Mouse (Mus musculus) MEL (cell line): ENCODE data around the gene Htra2. TPM values are rescaled to one million over a fixed set of nuclear protein-coding genes. Genes with fewer than 3 reads are reported as not detected.

Experiments
- DNase-seq: peaks from one replicate; pipeline ENCODE4 v3.0.0; 2011; ENCODE audit warnings: low read depth, low spot score
- H3K27ac ChIP-seq: 2 replicates; pipeline ENCODE4 v1.5.1; 2012; ENCODE audit warnings: low read depth, mild to moderate bottlenecking, control low read depth, low read length, moderate library complexity; ENCODE audit not compliant: control insufficient read depth
- H3K27me3 ChIP-seq, 2 experiments: fragments of 150-350 bp in 1 of 2; sonication (generic) in 1 of 2; 2 replicates each; pipeline ENCODE4 v1.6.1; 2012; ENCODE audit warnings: low read length in 2 of 2, mild to moderate bottlenecking in 2 of 2, improper control_type of control experiment in 1 of 2, moderate library complexity in 1 of 2; ENCODE audit not compliant: insufficient read depth in 2 of 2, control insufficient read depth in 1 of 2
- H3K36me3 ChIP-seq, 2 experiments: 2 replicates each; pipeline ENCODE4 v1.6.1; 2012 to 2014; ENCODE audit warnings: low read length in 2 of 2, improper control_type of control experiment in 1 of 2, inconsistent platforms in 1 of 2, mild to moderate bottlenecking in 1 of 2; ENCODE audit not compliant: insufficient read depth in 2 of 2, control insufficient read depth in 1 of 2
- H3K4me1 ChIP-seq, 2 experiments: fragments of 150-350 bp in 1 of 2; sonication (generic) in 1 of 2; 2 replicates each; pipeline ENCODE4 v1.6.1; 2012; ENCODE audit warnings: low read length in 2 of 2, improper control_type of control experiment in 1 of 2, mild to moderate bottlenecking in 1 of 2; ENCODE audit not compliant: insufficient read depth in 2 of 2, control insufficient read depth in 1 of 2
- H3K4me3 ChIP-seq, 2 experiments: fragments of 150-350 bp in 1 of 2; sonication (generic) in 1 of 2; 2 replicates each; pipeline ENCODE4 v1.5.1; 2012; ENCODE audit warnings: low read depth in 2 of 2, low read length in 2 of 2, mild to moderate bottlenecking in 2 of 2, moderate library complexity in 2 of 2, control low read depth in 1 of 2, improper control_type of control experiment in 1 of 2; ENCODE audit not compliant: control insufficient read depth in 1 of 2, insufficient read depth in 1 of 2
- H3K79me2 ChIP-seq: 2 replicates; pipeline ENCODE4 v1.6.1; 2012; ENCODE audit warnings: mild to moderate bottlenecking, low read length, moderate library complexity; ENCODE audit not compliant: control insufficient read depth, poor library complexity, insufficient read depth
- H3K9ac ChIP-seq: 2 replicates; pipeline ENCODE4 v1.6.1; 2012; ENCODE audit warnings: low read depth, mild to moderate bottlenecking, control low read depth, low read length, moderate library complexity; ENCODE audit not compliant: control insufficient read depth, poor library complexity, severe bottlenecking
- H3K9me3 ChIP-seq: fragments of 150-350 bp; sonication (generic); replicated peaks from 2 replicates; pipeline ENCODE4 v1.6.1; 2012; ENCODE audit warnings: mild to moderate bottlenecking, low read length, improper control_type of control experiment, moderate library complexity; ENCODE audit not compliant: insufficient read depth
- CHD1 ChIP-seq: IDR thresholded peaks from 2 replicates; pipeline ENCODE4 v1.6.1; 2012; ENCODE audit warnings: low read depth, mild to moderate bottlenecking, inconsistent platforms, low read length, improper control_type of control experiment
- CHD2 ChIP-seq: IDR thresholded peaks from 2 replicates; pipeline ENCODE4 v1.6.1; 2011; ENCODE audit warnings: low read length, improper control_type of control experiment
- E2F4 ChIP-seq: IDR thresholded peaks from 2 replicates; pipeline ENCODE4 v1.6.1; 2011; ENCODE audit warnings: low read depth, low read length, improper control_type of control experiment, borderline replicate concordance
- ELF1 ChIP-seq: IDR thresholded peaks from 2 replicates; pipeline ENCODE4 v1.6.1; 2014; ENCODE audit warnings: low read depth, mild to moderate bottlenecking, inconsistent platforms, low read length, improper control_type of control experiment, moderate library complexity
- EP300 ChIP-seq, 2 experiments: IDR thresholded peaks; 2 replicates each; pipeline ENCODE4 v1.6.1; 2011; ENCODE audit warnings: improper control_type of control experiment in 2 of 2, low read length in 2 of 2, low read depth in 1 of 2, mild to moderate bottlenecking in 1 of 2
- ETS1 ChIP-seq: IDR thresholded peaks from 2 replicates; pipeline ENCODE4 v1.6.1; 2012; ENCODE audit warnings: low read depth, mild to moderate bottlenecking, inconsistent platforms, low read length, improper control_type of control experiment, moderate library complexity
- GATA1 ChIP-seq: IDR thresholded peaks from 2 replicates; pipeline ENCODE4 v1.6.1; 2011; ENCODE audit warnings: low read depth, low read length, improper control_type of control experiment
- HCFC1 ChIP-seq: IDR thresholded peaks from 2 replicates; pipeline ENCODE4 v1.6.1; 2012; ENCODE audit warnings: low read depth, mild to moderate bottlenecking, inconsistent platforms, low read length, improper control_type of control experiment, moderate library complexity
- MAFK ChIP-seq: IDR thresholded peaks from 2 replicates; pipeline ENCODE4 v1.6.1; 2011; ENCODE audit warnings: low read depth, mild to moderate bottlenecking, low read length, improper control_type of control experiment, borderline replicate concordance
- MEF2A ChIP-seq: IDR thresholded peaks from 2 replicates; pipeline ENCODE4 v1.6.1; 2014; ENCODE audit warnings: low read depth, mild to moderate bottlenecking, inconsistent platforms, low read length, improper control_type of control experiment; ENCODE audit not compliant: poor library complexity, insufficient replicate concordance, severe bottlenecking; ENCODE audit errors: extremely low read depth
- MYB ChIP-seq: IDR thresholded peaks from 2 replicates; pipeline ENCODE4 v1.6.1; 2011; ENCODE audit warnings: mild to moderate bottlenecking, low read depth, low read length, improper control_type of control experiment
- MYC ChIP-seq: IDR thresholded peaks from 2 replicates; pipeline ENCODE4 v1.6.1; 2011; ENCODE audit warnings: low read depth, mild to moderate bottlenecking, low read length, improper control_type of control experiment, moderate library complexity
- NELFE ChIP-seq: IDR thresholded peaks from 2 replicates; pipeline ENCODE4 v1.6.1; 2011; ENCODE audit warnings: low read depth, low read length, improper control_type of control experiment
- POLR2A ChIP-seq, 2 experiments: IDR thresholded peaks; 2 replicates each; pipeline ENCODE4 v1.6.1; 2011 to 2012; ENCODE audit warnings: low read length in 2 of 2, mild to moderate bottlenecking in 2 of 2, control low read depth in 1 of 2, improper control_type of control experiment in 1 of 2, low read depth in 1 of 2, moderate library complexity in 1 of 2; ENCODE audit not compliant: control insufficient read depth in 1 of 2, insufficient read depth in 1 of 2, poor library complexity in 1 of 2
- POLR2AphosphoS2 ChIP-seq: IDR thresholded peaks from 2 replicates; pipeline ENCODE4 v1.6.1; 2011; ENCODE audit warnings: low read length, improper control_type of control experiment
- SMC3 ChIP-seq: IDR thresholded peaks from 2 replicates; pipeline ENCODE4 v1.6.1; 2011; ENCODE audit warnings: low read depth, low read length, improper control_type of control experiment
- UBTF ChIP-seq: IDR thresholded peaks from 2 replicates; pipeline ENCODE4 v1.6.1; 2012; ENCODE audit warnings: low read depth, mild to moderate bottlenecking, inconsistent platforms, low read length, improper control_type of control experiment, moderate library complexity, borderline replicate concordance; ENCODE audit not compliant: insufficient read depth
- USF1 ChIP-seq: IDR thresholded peaks from 2 replicates; pipeline ENCODE4 v1.6.1; 2014; ENCODE audit warnings: low read depth, mild to moderate bottlenecking, inconsistent platforms, low read length, improper control_type of control experiment, moderate library complexity
- USF2 ChIP-seq, 2 experiments: IDR thresholded peaks; 2 replicates each; pipeline ENCODE4 v1.6.1; 2011 to 2012; ENCODE audit warnings: improper control_type of control experiment in 2 of 2, low read length in 2 of 2, borderline replicate concordance in 1 of 2, inconsistent platforms in 1 of 2, low read depth in 1 of 2, mild to moderate bottlenecking in 1 of 2; ENCODE audit not compliant: insufficient read depth in 1 of 2
- ZKSCAN1 ChIP-seq: IDR thresholded peaks from 2 replicates; pipeline ENCODE4 v1.6.1; 2012; ENCODE audit warnings: low read depth, mild to moderate bottlenecking, inconsistent platforms, low read length, improper control_type of control experiment, moderate library complexity
- ZNF384 ChIP-seq: IDR thresholded peaks from 2 replicates; pipeline ENCODE4 v1.6.1; 2012; ENCODE audit warnings: low read depth, mild to moderate bottlenecking, inconsistent platforms, low read length, improper control_type of control experiment
- polyA plus RNA-seq, 2 experiments: library from polyadenylated mRNA; stranded (reverse) in 1 of 2; unstranded in 1 of 2; fragments of >175 nt in 1 of 2; fragments of >200 nt in 1 of 2; gene quantifications; 2 replicates each; pipeline versions ENCODE4 v1.2.1 to v1.2.4; 2012; ENCODE audit warnings: low replicate concordance in 2 of 2, low read depth in 1 of 2; ENCODE audit not compliant: insufficient read length in 2 of 2, insufficient read depth in 1 of 2, missing spikeins in 1 of 2
- total RNA-seq: library from RNA; depleted of rRNA; stranded (reverse); fragments of 300-350 nt; gene quantifications from 2 replicates; pipeline ENCODE4 v1.2.3, GENCODE M21; 2012

The Htra2 gene
- total and polyA plus RNA-seq, 3 experiments, result 107 to 133 TPM; not detected in 1

GRCm38 (mm10) chr6:83019044-83019443, 36.0 kb downstream of the Htra2 start:
- no peak for DNase-seq
- Histone ChIP-seq H3K27me3 (no peaks in the 10 kb centered on the region), H3K4me1 (peaks cover 29 to 42% of the 10 kb centered on the region in 2 experiments), H3K79me2 (no peaks in the 10 kb centered on the region), H3K9me3 (no peaks in the 10 kb centered on the region), H3K4me3 (no peak overlapping the region), H3K36me3 (peaks cover 0 to 48% of the 10 kb centered on the region in 2 experiments; a peak in 2 of 4 replicates), H3K27ac (no peak overlapping the region), H3K9ac (no peak overlapping the region)
- no peak for TF ChIP-seq EP300 (IDR thresholded peaks at IDR 0.05; ENCODE audit: low read depth in 1 of 2, low read length in 2 of 2)
- TF ChIP-seq ETS1, result no peak
- no peak for TF ChIP-seq MEF2A
- no peak for TF ChIP-seq POLR2AphosphoS2
- no peak for TF ChIP-seq E2F4
- no peak for TF ChIP-seq MYB
- TF ChIP-seq USF2 (IDR thresholded peaks at IDR 0.05; ENCODE audit: borderline replicate concordance in 1 of 2, insufficient read depth in 1 of 2, low read depth in 1 of 2, low read length in 2 of 2), result no peak
- TF ChIP-seq ELF1, result no peak
- TF ChIP-seq GATA1, result no peak

- H3K79me2 ChIP-seq, result no peaks in the 10 kb centered on the region; the same call in 1 of the 2 replicates
- no peak overlapping the region for H3K9ac ChIP-seq
- no peak for TF ChIP-seq SMC3
- TF ChIP-seq CHD2, result no peak
- no peak for TF ChIP-seq POLR2A (IDR thresholded peaks at IDR 0.05; ENCODE audit: control insufficient read depth in 1 of 2, insufficient read depth in 1 of 2, low read depth in 1 of 2, low read length in 2 of 2, poor library complexity in 1 of 2)
- TF ChIP-seq MYC, result no peak
- TF ChIP-seq ZNF384, result no peak
- TF ChIP-seq USF1, result no peak
- no peak for TF ChIP-seq ETS1
- no peak for TF ChIP-seq GATA1
- no peak for TF ChIP-seq CHD1
- no peak for TF ChIP-seq HCFC1
- TF ChIP-seq UBTF, result no peak
- TF ChIP-seq MYB, result no peak
- no peak for TF ChIP-seq NELFE
- no peak for TF ChIP-seq MAFK
- TF ChIP-seq ZKSCAN1, result no peak
- TF ChIP-seq USF2 (IDR thresholded peaks at IDR 0.05; ENCODE audit: borderline replicate concordance in 1 of 2, insufficient read depth in 1 of 2, low read depth in 1 of 2, low read length in 2 of 2), result no peak
- no peak for TF ChIP-seq EP300 (IDR thresholded peaks at IDR 0.05; ENCODE audit: low read depth in 1 of 2, low read length in 2 of 2)
- no peak for DNase-seq
- H3K4me1 ChIP-seq, result peaks cover 34 to 49% of the 10 kb centered on the region in 2 experiments
- no peak overlapping the region for H3K4me3 ChIP-seq
- H3K27ac ChIP-seq, result no peak overlapping the region
- peaks cover 0 to 53% of the 10 kb centered on the region in 2 experiments; a peak in 2 of 4 replicates for H3K36me3 ChIP-seq
- H3K9me3 ChIP-seq, result no peaks in the 10 kb centered on the region
- no peaks in the 10 kb centered on the region for H3K27me3 ChIP-seq
These were observed 37.9 kb downstream of the Htra2 start for GRCm38 (mm10) chr6:83017190-83017589.
